Mouse (Mus musculus): ENCODE data around the gene Zfp592. TPM values are rescaled to one million over a fixed set of nuclear protein-coding genes. Genes with fewer than 3 reads are reported as not detected.

Gene Zfp592
- polyA plus RNA-seq, 1 experiment from 2014 or later, result 10.6 TPM

DNA sequence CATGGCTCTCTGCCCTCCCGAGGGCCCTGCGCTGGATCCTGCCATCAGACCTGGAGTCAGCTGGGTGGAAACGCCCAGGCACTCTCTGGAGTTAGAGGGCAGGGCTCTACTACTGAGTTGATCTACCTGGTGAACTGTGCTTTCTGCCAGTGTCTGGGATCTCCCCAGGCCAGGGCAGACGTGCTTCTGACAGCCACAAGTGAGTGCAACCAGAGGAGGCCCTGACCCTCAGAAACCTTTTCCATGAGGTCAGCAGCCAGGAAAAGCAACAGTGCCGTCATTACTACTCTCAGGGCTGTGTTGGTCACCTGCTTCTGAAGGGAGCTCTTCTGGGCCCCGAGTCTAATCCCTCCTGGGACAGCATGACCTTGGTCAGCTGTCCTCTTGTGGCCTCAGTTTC is 83.5 kb downstream of the Zfp592 start:
- no peak overlapping the region for H3K4me3 ChIP-seq (ENCODE audit: low read depth, low read length)
- H3K36me3 ChIP-seq (ENCODE audit: control insufficient read depth, insufficient read depth, low read length), result no peaks in the 10 kb centered on the region
- no peak overlapping the region for H3K4me2 ChIP-seq (ENCODE audit: low read length)
- H3K9me3 ChIP-seq (replicated peaks; ENCODE audit: control insufficient read depth, low read length, poor library complexity, severe bottlenecking), result no peaks in the 10 kb centered on the region
- no peak overlapping the region for H3K9ac ChIP-seq (ENCODE audit: low read depth, low read length)
- H3K4me1 ChIP-seq (ENCODE audit: control insufficient read depth, insufficient read depth, low read length), result no peaks in the 10 kb centered on the region
- WGBS, result 72% methylated on average over 6 of the region's 6 CpGs
- H3K27me3 ChIP-seq (ENCODE audit: control insufficient read depth, insufficient read depth, low read depth, low read length), result no peaks in the 10 kb centered on the region
- no peak overlapping the region for H3K27ac ChIP-seq (ENCODE audit: low read length)
- no peak for ATAC-seq

DNA sequence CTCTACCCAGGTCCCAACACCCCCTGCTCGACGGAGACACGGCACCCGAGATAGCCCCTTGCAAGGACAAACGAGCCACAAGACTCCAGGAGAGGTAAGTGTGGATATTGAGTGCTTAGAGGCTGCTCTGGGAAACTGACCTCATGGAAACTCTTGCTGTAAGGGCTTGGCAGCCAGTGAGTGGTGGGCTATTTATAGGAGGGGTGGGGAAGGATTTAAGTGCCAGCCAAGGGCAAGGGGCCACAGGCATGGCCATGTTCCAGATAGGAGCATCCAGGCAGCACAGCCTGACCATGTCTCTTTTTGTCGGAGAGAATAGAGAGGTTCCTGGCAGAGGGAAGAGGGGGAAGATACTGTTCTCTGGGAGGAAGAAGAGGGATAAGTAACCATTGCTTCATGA is 85.3 kb downstream of the Zfp592 start:
- H3K9ac ChIP-seq (ENCODE audit: low read depth, low read length), result no peak overlapping the region
- H3K4me3 ChIP-seq (ENCODE audit: low read depth, low read length), result no peak overlapping the region
- no peak overlapping the region for H3K27ac ChIP-seq (ENCODE audit: low read length)
- no peaks in the 10 kb centered on the region for H3K4me1 ChIP-seq (ENCODE audit: control insufficient read depth, insufficient read depth, low read length)
- WGBS, result 91% methylated on average over 6 of the region's 6 CpGs
- H3K36me3 ChIP-seq (ENCODE audit: control insufficient read depth, insufficient read depth, low read length), result no peaks in the 10 kb centered on the region
- H3K9me3 ChIP-seq (replicated peaks; ENCODE audit: control insufficient read depth, low read length, poor library complexity, severe bottlenecking), result no peaks in the 10 kb centered on the region
- no peaks in the 10 kb centered on the region for H3K27me3 ChIP-seq (ENCODE audit: control insufficient read depth, insufficient read depth, low read depth, low read length)
- no peak for ATAC-seq
- no peak overlapping the region for H3K4me2 ChIP-seq (ENCODE audit: low read length)

DNA sequence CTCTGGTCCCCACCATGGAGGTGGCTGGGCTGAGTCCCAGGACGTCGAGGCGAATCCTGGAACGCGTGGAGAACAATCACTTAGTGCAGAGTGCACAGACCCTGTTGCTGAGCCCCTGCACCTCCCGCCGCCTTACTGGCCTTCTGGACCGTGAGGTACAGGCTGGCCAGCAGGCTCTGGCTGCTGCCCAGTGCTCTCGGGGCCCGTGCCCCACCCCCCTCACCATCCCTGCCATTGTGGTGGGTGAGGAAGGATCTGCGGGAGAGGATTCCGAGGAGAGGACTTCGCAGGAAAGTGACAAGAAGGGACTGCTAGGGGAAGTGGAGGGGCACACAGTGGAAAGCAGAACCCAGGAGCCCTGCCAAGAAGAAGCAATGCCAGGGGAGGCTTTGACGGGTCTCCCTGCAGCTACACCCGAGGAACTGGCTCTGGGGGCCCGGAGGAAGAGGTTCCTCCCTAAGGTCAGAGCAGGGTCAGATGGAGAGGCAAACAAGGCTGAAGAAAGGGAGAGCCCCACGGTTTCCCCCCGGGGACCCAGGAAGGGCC is 100.0 kb downstream of the Zfp592 start:
- no peak for ATAC-seq
- H3K27ac ChIP-seq (ENCODE audit: low read length), result no peak overlapping the region

DNA sequence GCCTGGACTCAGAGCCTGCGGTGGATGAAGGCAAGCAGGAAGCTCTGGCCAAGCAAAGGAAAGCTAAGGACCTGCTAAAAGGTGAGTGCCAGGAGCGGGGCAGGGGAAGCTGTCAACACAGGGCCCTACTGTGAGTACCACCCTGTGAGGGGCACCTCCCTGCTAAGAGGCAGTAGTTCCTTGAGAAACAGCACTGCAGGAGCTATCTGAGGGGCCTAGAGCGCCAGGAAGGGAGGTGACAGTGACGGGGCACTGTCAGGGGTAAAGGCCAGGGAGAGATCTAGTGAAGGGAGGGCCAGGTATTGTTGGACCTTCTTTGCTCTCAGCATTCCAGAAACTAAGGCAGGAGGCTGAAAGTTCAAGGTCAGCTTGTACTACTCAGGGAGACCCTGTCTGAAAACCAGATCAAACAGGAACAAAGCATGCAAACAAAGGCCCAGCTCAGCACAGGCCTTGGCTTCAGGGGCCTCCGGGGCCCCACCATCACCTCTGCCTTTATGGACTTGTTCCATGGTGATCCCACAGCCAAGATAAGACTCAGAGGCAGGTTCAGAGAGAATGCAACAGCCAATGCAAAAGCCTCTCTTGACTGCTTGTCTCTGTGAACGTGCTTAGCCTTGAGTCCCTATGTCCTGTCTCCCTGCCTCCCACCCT is 100.8 kb downstream of the Zfp592 start:
- no peak overlapping the region for H3K4me2 ChIP-seq (ENCODE audit: low read length)
- no peak for ATAC-seq
- no peak overlapping the region for H3K27ac ChIP-seq (ENCODE audit: low read length)
- no peaks in the 10 kb centered on the region for H3K27me3 ChIP-seq (ENCODE audit: control insufficient read depth, insufficient read depth, low read depth, low read length)
- H3K9ac ChIP-seq (ENCODE audit: low read depth, low read length), result no peak overlapping the region
- no peak overlapping the region for H3K4me3 ChIP-seq (ENCODE audit: low read depth, low read length)
- H3K9me3 ChIP-seq (replicated peaks; ENCODE audit: control insufficient read depth, low read length, poor library complexity, severe bottlenecking), result no peaks in the 10 kb centered on the region
- no peaks in the 10 kb centered on the region for H3K4me1 ChIP-seq (ENCODE audit: control insufficient read depth, insufficient read depth, low read length)
- H3K36me3 ChIP-seq (ENCODE audit: control insufficient read depth, insufficient read depth, low read length), result no peaks in the 10 kb centered on the region
- 69% methylated on average over 6 of the region's 6 CpGs for WGBS

More for the DNA sequence above, 100.0 kb downstream of the Zfp592 start:
- Histone ChIP-seq H3K9me3 (replicated peaks; ENCODE audit: control insufficient read depth, low read length, poor library complexity, severe bottlenecking) (no peaks in the 10 kb centered on the region), H3K27me3 (ENCODE audit: control insufficient read depth, insufficient read depth, low read depth, low read length) (no peaks in the 10 kb centered on the region), H3K4me2 (ENCODE audit: low read length) (no peak overlapping the region), H3K4me1 (ENCODE audit: control insufficient read depth, insufficient read depth, low read length) (no peaks in the 10 kb centered on the region), H3K36me3 (ENCODE audit: control insufficient read depth, insufficient read depth, low read length) (no peaks in the 10 kb centered on the region), H3K4me3 (ENCODE audit: low read depth, low read length) (no peak overlapping the region), H3K9ac (ENCODE audit: low read depth, low read length) (no peak overlapping the region)
- WGBS, result 46% methylated on average over 18 of the region's 18 CpGs

Other genes with a start within 250 kb of the Zfp592 start
- 17.5 and 21.2 TPM in 2 replicates for gene Iqgap1, start 167.7 kb upstream of the Zfp592 start, polyA plus RNA-seq (2015; fragmentation: Nextera tagmentation; extraction: Ambion mirVana)
- gene Zscan2, start 132.8 kb upstream of the Zfp592 start, polyA plus RNA-seq (2015; fragmentation: Nextera tagmentation; extraction: Ambion mirVana), result 4.0 TPM in 2 replicates
- 35.1 and 36.3 TPM in 2 replicates for gene Wdr73, start 92.4 kb upstream of the Zfp592 start, polyA plus RNA-seq (2015; fragmentation: Nextera tagmentation; extraction: Ambion mirVana)
- gene Nmb, start 88.6 kb upstream of the Zfp592 start, polyA plus RNA-seq (2015; fragmentation: Nextera tagmentation; extraction: Ambion mirVana), result 4.6 and 5.9 TPM in 2 replicates
- gene Sec11a, start 45.9 kb upstream of the Zfp592 start, polyA plus RNA-seq (2015; fragmentation: Nextera tagmentation; extraction: Ambion mirVana), result 156 and 157 TPM in 2 replicates
- 0.14 and 0.16 TPM in 2 replicates for gene Alpk3, start 63.9 kb downstream of the Zfp592 start, polyA plus RNA-seq (2015; fragmentation: Nextera tagmentation; extraction: Ambion mirVana)
- 0.07 TPM in 1 of 2 replicates, not detected in the other for gene Slc28a1, start 121.1 kb downstream of the Zfp592 start, polyA plus RNA-seq (2015; fragmentation: Nextera tagmentation; extraction: Ambion mirVana)
- 1.6 and 2.3 TPM in 2 replicates for gene Pde8a, start 219.9 kb downstream of the Zfp592 start, polyA plus RNA-seq (2015; fragmentation: Nextera tagmentation; extraction: Ambion mirVana)